Mouse (Mus musculus) hindbrain, embryonic 14.5 days (tissue): ENCODE results near the gene Tead1. TPM values are rescaled to one million over a fixed set of nuclear protein-coding genes. Genes with fewer than 3 reads are reported as not detected.
A peak's percentile ranks its signal among the peaks of the same experiment; 100 is the strongest.

Source experiments
- ATAC-seq: fragments of 200-750 bp; cut with Nextera tagmentation; 2 replicates; pipeline ENCODE4 v1.8.0; 2017; ENCODE audit warnings: moderate number of reproducible peaks, mild to moderate bottlenecking, moderate TSS enrichment, moderate library complexity; ENCODE audit not compliant: low FRiP score
- DNase-seq: peaks from one replicate; pipeline ENCODE4 v3.0.0-alpha.2; 2015; ENCODE audit warnings: low spot score
- H3K27ac ChIP-seq: fragments of 300-500 bp; sonication (generic); 2 replicates; pipeline ENCODE4 v1.5.1; 2014; ENCODE audit warnings: mild to moderate bottlenecking, moderate library complexity
- H3K27me3 ChIP-seq: fragments of 300-500 bp; sonication (generic); 2 replicates; pipeline ENCODE4 v1.6.1; 2014; ENCODE audit warnings: mild to moderate bottlenecking, low read length, mixed read lengths; ENCODE audit not compliant: control insufficient read depth, insufficient read depth
- H3K36me3 ChIP-seq: fragments of 300-500 bp; sonication (generic); replicated peaks from 2 replicates; pipeline ENCODE4 v1.6.1; 2014; ENCODE audit not compliant: control insufficient read depth, insufficient read depth
- H3K4me1 ChIP-seq: fragments of 300-500 bp; sonication (generic); replicated peaks from 2 replicates; pipeline ENCODE4 v1.6.1; 2014; ENCODE audit warnings: antibody characterized with exemption, low read length, mixed read lengths; ENCODE audit not compliant: control insufficient read depth, insufficient read depth
- H3K4me2 ChIP-seq: fragments of 300-500 bp; sonication (generic); replicated peaks from 2 replicates; pipeline ENCODE4 v1.6.1; 2014; ENCODE audit warnings: mild to moderate bottlenecking, moderate library complexity
- H3K4me3 ChIP-seq: fragments of 300-500 bp; sonication (generic); replicated peaks from 2 replicates; pipeline ENCODE4 v1.5.1; 2014; ENCODE audit warnings: mild to moderate bottlenecking, low read length
- H3K9ac ChIP-seq: fragments of 300-500 bp; sonication (generic); 2 replicates; pipeline ENCODE4 v1.6.1; 2014
- H3K9me3 ChIP-seq: fragments of 300-500 bp; sonication (generic); 2 replicates; pipeline ENCODE4 v1.6.1; 2016; ENCODE audit warnings: low read length; ENCODE audit not compliant: control insufficient read depth
- WGBS: fragments of 180-500 bp; shearing (Covaris S2); extraction: QIAGEN DNeasy Blood & Tissue Kit; methylation state at CpG from one replicate; pipeline ENCODE4 v1.1.7; 2014; 5-methylcytosine and 5-hydroxymethylcytosine counted together
- polyA plus RNA-seq: library from polyadenylated mRNA; unstranded; fragments of >200 nt; fragmentation: Nextera tagmentation; extraction: Ambion mirVana; gene quantifications from 2 replicates; pipeline ENCODE4 v1.2.1, GENCODE M21; 2014

The Tead1 gene
- 6.5 and 16.0 TPM in 2 replicates for polyA plus RNA-seq

GRCm38 (mm10) chr7:112679171-112679512 is at the start of gene Tead1:
Gene Tead1, plus strand, starts transcription at chr7:112679318.
- DNase-seq (peak; percentile 94), ATAC-seq (peak; percentile 88)
- H3K4me1 ChIP-seq = peaks cover 29% of the 10 kb centered on the region
- peak within 1 kb of the TSS; percentile 94 for H3K4me2 ChIP-seq
- H3K27ac ChIP-seq = peak within 1 kb of the TSS; percentile 91
- peak within 1 kb of the TSS; percentile 91 for H3K4me3 ChIP-seq
- WGBS = under 1% methylated on average over 43 of the region's 57 CpGs
- no peaks in the 10 kb centered on the region for H3K9me3 ChIP-seq
- H3K36me3 ChIP-seq = no peaks in the 10 kb centered on the region
- H3K27me3 ChIP-seq = 0 out of 2 replicates have a peak, but pooled peaks cover 3% of the 10 kb centered on the region
- peak within 1 kb of the TSS; percentile 84 for H3K9ac ChIP-seq

- no peaks in the 10 kb centered on the region for H3K27me3 ChIP-seq
- H3K4me1 ChIP-seq = no peaks in the 10 kb centered on the region
- H3K4me2 ChIP-seq = no peak overlapping the region
- no peak overlapping the region for H3K9ac ChIP-seq
- no peaks in the 10 kb centered on the region for H3K36me3 ChIP-seq
- H3K4me3 ChIP-seq = no peak overlapping the region
- H3K27ac ChIP-seq = no peak overlapping the region
- WGBS = 94% methylated on average over 10 of the region's 10 CpGs
- no peak for DNase-seq
- H3K9me3 ChIP-seq = no peaks in the 10 kb centered on the region
- no peak for ATAC-seq
These were observed 44.5 kb upstream of the Tead1 start for GRCm38 (mm10) chr7:112634505-112635213.

- H3K27ac ChIP-seq = no peak overlapping the region
- no peak overlapping the region for H3K4me3 ChIP-seq
- H3K36me3 ChIP-seq = no peaks in the 10 kb centered on the region
- H3K9me3 ChIP-seq = no peaks in the 10 kb centered on the region
- no peak overlapping the region for H3K4me2 ChIP-seq
- no peaks in the 10 kb centered on the region for H3K27me3 ChIP-seq
- 94% methylated on average over 2 of the region's 2 CpGs for WGBS
- no peak overlapping the region for H3K9ac ChIP-seq
- ATAC-seq = no peak
- no peaks in the 10 kb centered on the region for H3K4me1 ChIP-seq
- DNase-seq = no peak
These were observed 43.2 kb upstream of the Tead1 start for GRCm38 (mm10) chr7:112635936-112636335.

- H3K9me3 ChIP-seq = no peaks in the 10 kb centered on the region
- WGBS = 92% methylated on average over 6 of the region's 6 CpGs
- H3K4me1 ChIP-seq = no peaks in the 10 kb centered on the region
- H3K27me3 ChIP-seq = no peaks in the 10 kb centered on the region
- ATAC-seq (no peak), DNase-seq (no peak)
- H3K9ac ChIP-seq = no peak overlapping the region
- no peak overlapping the region for H3K4me2 ChIP-seq
- no peaks in the 10 kb centered on the region for H3K36me3 ChIP-seq
- H3K4me3 ChIP-seq = no peak overlapping the region
- no peak overlapping the region for H3K27ac ChIP-seq
These were observed 35.1 kb upstream of the Tead1 start for GRCm38 (mm10) chr7:112643866-112644543.

GRCm38 (mm10) chr7:112644701-112645100 is 34.4 kb upstream of the Tead1 start:
- ATAC-seq = no peak
- 90% methylated on average over 6 of the region's 6 CpGs for WGBS

GRCm38 (mm10) chr7:112645724-112646123 is 33.4 kb upstream of the Tead1 start:
- no peak overlapping the region for H3K4me2 ChIP-seq
- no peak overlapping the region for H3K4me3 ChIP-seq
- no peak overlapping the region for H3K27ac ChIP-seq
- ATAC-seq = no peak
- H3K9me3 ChIP-seq = no peaks in the 10 kb centered on the region
- no peak overlapping the region for H3K9ac ChIP-seq
- H3K27me3 ChIP-seq = no peaks in the 10 kb centered on the region
- no peaks in the 10 kb centered on the region for H3K4me1 ChIP-seq
- no peak for DNase-seq
- H3K36me3 ChIP-seq = no peaks in the 10 kb centered on the region
- 89% methylated on average over 2 of the region's 2 CpGs for WGBS

More at GRCm38 (mm10) chr7:112644701-112645100, 34.4 kb upstream of the Tead1 start:
- no peak for DNase-seq
- Histone ChIP-seq H3K4me1 (no peaks in the 10 kb centered on the region), H3K4me2 (no peak overlapping the region), H3K9me3 (no peaks in the 10 kb centered on the region), H3K4me3 (no peak overlapping the region), H3K36me3 (no peaks in the 10 kb centered on the region), H3K9ac (no peak overlapping the region), H3K27ac (no peak overlapping the region), H3K27me3 (no peaks in the 10 kb centered on the region)

- Histone ChIP-seq H3K4me2 (no peak overlapping the region), H3K4me3 (no peak overlapping the region), H3K27me3 (no peaks in the 10 kb centered on the region), H3K36me3 (no peaks in the 10 kb centered on the region), H3K9ac (no peak overlapping the region), H3K4me1 (no peaks in the 10 kb centered on the region), H3K27ac (no peak overlapping the region), H3K9me3 (no peaks in the 10 kb centered on the region)
- 94% methylated on average over 4 of the region's 4 CpGs for WGBS
- no peak for ATAC-seq
- DNase-seq = no peak
These were observed 31.7 kb upstream of the Tead1 start for GRCm38 (mm10) chr7:112647417-112647816.

- no peaks in the 10 kb centered on the region for H3K36me3 ChIP-seq
- no peaks in the 10 kb centered on the region for H3K27me3 ChIP-seq
- WGBS = 58% methylated on average over 9 of the region's 9 CpGs
- no peak overlapping the region for H3K4me3 ChIP-seq
- ATAC-seq (no peak), DNase-seq (no peak)
- no peaks in the 10 kb centered on the region for H3K9me3 ChIP-seq
- no peak overlapping the region for H3K9ac ChIP-seq
- no peak overlapping the region for H3K27ac ChIP-seq
- H3K4me1 ChIP-seq = 0 out of 2 replicates have a peak, but pooled peaks cover 5% of the 10 kb centered on the region
- no peak overlapping the region for H3K4me2 ChIP-seq
These were observed 22.9 kb upstream of the Tead1 start for GRCm38 (mm10) chr7:112656141-112656662.

- 92% methylated on average over 3 of the region's 3 CpGs for WGBS
- H3K4me1 ChIP-seq = peaks cover 16% of the 10 kb centered on the region; the same call in 1 of the 2 replicates
- no peaks in the 10 kb centered on the region for H3K36me3 ChIP-seq
- H3K4me2 ChIP-seq = no peak overlapping the region
- H3K9ac ChIP-seq = no peak overlapping the region
- no peak for DNase-seq
- no peak overlapping the region for H3K4me3 ChIP-seq
- no peaks in the 10 kb centered on the region for H3K27me3 ChIP-seq
- no peaks in the 10 kb centered on the region for H3K9me3 ChIP-seq
- no peak overlapping the region for H3K27ac ChIP-seq
- no peak for ATAC-seq
These were observed 20.2 kb upstream of the Tead1 start for GRCm38 (mm10) chr7:112658939-112659338.
